Mouse (Mus musculus): ENCODE measurements around the gene Jade1.

Gene Jade1

GRCm38 (mm10) chr3:41601226-41602020, 45.9 kb downstream of the Jade1 start:
- DNase-seq: no peak

- DNase-seq: no peak
Observed at GRCm38 (mm10) chr3:41602933-41603332, 47.4 kb downstream of the Jade1 start.

GRCm38 (mm10) chr3:41603470-41604019, 48.0 kb downstream of the Jade1 start:
- DNase-seq: no peak

- no peak for DNase-seq
Observed at GRCm38 (mm10) chr3:41604629-41605321, 49.2 kb downstream of the Jade1 start.

- DNase-seq: peak; percentile 52
Observed at GRCm38 (mm10) chr3:41605601-41606329, 50.2 kb downstream of the Jade1 start.

GRCm38 (mm10) chr3:41606330-41606664, 50.8 kb downstream of the Jade1 start:
- no peak for DNase-seq

GRCm38 (mm10) chr3:41607050-41607449, 51.5 kb downstream of the Jade1 start:
- no peak for DNase-seq

- no peak for DNase-seq
Observed at GRCm38 (mm10) chr3:41607467-41607866, 51.9 kb downstream of the Jade1 start.

GRCm38 (mm10) chr3:41609071-41609470, 53.5 kb downstream of the Jade1 start:
- DNase-seq: no peak

- DNase-seq: no peak
Observed at GRCm38 (mm10) chr3:41612211-41612610, 56.7 kb downstream of the Jade1 start.

- DNase-seq: no peak
Observed at GRCm38 (mm10) chr3:41613706-41614105, 58.2 kb downstream of the Jade1 start.

- no peak for DNase-seq
Observed at GRCm38 (mm10) chr3:41614230-41614985, 58.9 kb downstream of the Jade1 start.

- no peak for DNase-seq
Observed at GRCm38 (mm10) chr3:41618036-41618435, 62.5 kb downstream of the Jade1 start.

- no peak for DNase-seq
Observed at GRCm38 (mm10) chr3:41618488-41618887, 63.0 kb downstream of the Jade1 start.

GRCm38 (mm10) chr3:41620971-41621370, 65.4 kb downstream of the Jade1 start:
- no peak for DNase-seq

GRCm38 (mm10) chr3:41655642-41656041, 100.1 kb downstream of the Jade1 start:
- no peak for DNase-seq

All from right cerebral cortex, adult 18-20 months (tissue).